8 mouse cellular contexts compared by ENCODE assay signal in genomic region chr6:42350021-42350967, GRCm38 (mm10). TPM values are rescaled to one million over a fixed set of nuclear protein-coding genes. Genes with fewer than 3 reads are reported as not detected.
DNase-seq lines count a peak whose midpoint lies in the region; ATAC-seq lines count a peak whose summit lies in the region.

No protein-coding gene starts in this region.

- under 1% methylated on average over 72 of the region's 72 CpGs for WGBS in hindbrain, embryonic 10.5 days
- WGBS in lung, embryonic 15.5 days = under 1% methylated on average over 64 of the region's 72 CpGs

- peaks cover 40% of the 10 kb centered on the region for H3K4me1 ChIP-seq in hindbrain, embryonic 10.5 days (replicated peaks)
- peaks cover 51% of the 10 kb centered on the region for H3K4me1 ChIP-seq in lung, embryonic 15.5 days

- no peaks in the 10 kb centered on the region for H3K9me3 ChIP-seq in hindbrain, embryonic 10.5 days
- H3K9me3 ChIP-seq in lung, embryonic 15.5 days = no peaks in the 10 kb centered on the region

- H3K27ac ChIP-seq in hindbrain, embryonic 10.5 days = peak overlapping the region; percentile 97
- peak overlapping the region; percentile 99 for H3K27ac ChIP-seq in lung, embryonic 15.5 days

- no peaks in the 10 kb centered on the region for H3K27me3 ChIP-seq in hindbrain, embryonic 10.5 days (ENCODE audit: insufficient read depth, poor library complexity, severe bottlenecking)
- no peaks in the 10 kb centered on the region for H3K27me3 ChIP-seq in lung, embryonic 15.5 days

- H3K9ac ChIP-seq in lung, embryonic 15.5 days = peak overlapping the region; percentile 91

- H3K4me2 ChIP-seq in lung, embryonic 15.5 days = peak overlapping the region; percentile 84

- DNase-seq in R1 (ENCODE audit: low read depth, low spot score) = peak; percentile 77
- DNase-seq in cerebellum, adult 18-20 months = peak; percentile 67 to 80
- peak; percentile 79 for DNase-seq in forelimb bud, embryonic 11.5 days (ENCODE audit: low read depth, low spot score)
- no peak for DNase-seq in hindbrain, embryonic 10.5 days (ENCODE audit: low spot score)
- DNase-seq in layer of hippocampus, postnatal 10 days (ENCODE audit: low spot score in 2 of 2) = peak; percentile 74 to 79
- DNase-seq in right cerebral cortex, adult 18-20 months = peak; percentile 79
- no peak for DNase-seq in c-Kit-positive CD71-positive TER-119-positive erythroid progenitor cells, embryonic 14.5 days (ENCODE audit: low spot score)

- peak; percentile 44 for ATAC-seq in lung, embryonic 15.5 days (ENCODE audit: borderline replicate concordance, extremely low read depth, low FRiP score, low TSS enrichment)

- peak overlapping the region; percentile 90 for H3K4me3 ChIP-seq in hindbrain, embryonic 10.5 days
- H3K4me3 ChIP-seq in lung, embryonic 15.5 days = peak overlapping the region; percentile 75

- H3K36me3 ChIP-seq in hindbrain, embryonic 10.5 days = peaks cover 40% of the 10 kb centered on the region
- peaks cover 15% of the 10 kb centered on the region for H3K36me3 ChIP-seq in lung, embryonic 15.5 days

RNA-seq across cellular contexts. Expression of gene Zyx, which starts 0.9 kb away (rescaled TPM):
- polyA plus RNA-seq in hindbrain, embryonic 10.5 days (2016; fragmentation: Nextera tagmentation; extraction: Ambion mirVana) = 86.0 and 103 TPM in 2 replicates
- total RNA-seq in layer of hippocampus, postnatal 10 days (2021) = 10 to 100 TPM; 54.0 to 56.2 TPM
- polyA plus RNA-seq in lung, embryonic 15.5 days (2015; fragmentation: Nextera tagmentation; extraction: Ambion mirVana) = 161 and 167 TPM in 2 replicates

RNA-seq across cellular contexts. Expression of gene Epha1, which starts 22.8 kb away (rescaled TPM):
- polyA plus RNA-seq in hindbrain, embryonic 10.5 days (2016; fragmentation: Nextera tagmentation; extraction: Ambion mirVana) = 1.8 and 3.1 TPM in 2 replicates
- under 1 TPM in 1 of 2 experiments, not detected in 1; 0.39 TPM for total RNA-seq in layer of hippocampus, postnatal 10 days (2021)
- polyA plus RNA-seq in lung, embryonic 15.5 days (2015; fragmentation: Nextera tagmentation; extraction: Ambion mirVana) = 14.2 and 16.9 TPM in 2 replicates

RNA-seq across cellular contexts. Expression of gene Fam131b, which starts 25.9 kb away (rescaled TPM):
- 1.4 and 2.9 TPM in 2 replicates for polyA plus RNA-seq in hindbrain, embryonic 10.5 days (2016; fragmentation: Nextera tagmentation; extraction: Ambion mirVana)
- total RNA-seq in layer of hippocampus, postnatal 10 days (2021) = 10 to 100 TPM; 75.7 to 81.3 TPM
- 0.06 and 0.14 TPM in 2 replicates for polyA plus RNA-seq in lung, embryonic 15.5 days (2015; fragmentation: Nextera tagmentation; extraction: Ambion mirVana)

RNA-seq across cellular contexts. Expression of gene Tas2r143, which starts 49.7 kb away (rescaled TPM):
- not detected in 2 replicates for polyA plus RNA-seq in hindbrain, embryonic 10.5 days (2016; fragmentation: Nextera tagmentation; extraction: Ambion mirVana)
- under 1 TPM in 1 of 2 experiments, not detected in 1; 0.43 TPM for total RNA-seq in layer of hippocampus, postnatal 10 days (2021)
- not detected in 2 replicates for polyA plus RNA-seq in lung, embryonic 15.5 days (2015; fragmentation: Nextera tagmentation; extraction: Ambion mirVana)

RNA-seq across cellular contexts. Expression of gene Tas2r135, which starts 54.9 kb away (rescaled TPM):
- polyA plus RNA-seq in hindbrain, embryonic 10.5 days (2016; fragmentation: Nextera tagmentation; extraction: Ambion mirVana) = not detected in 2 replicates
- under 1 TPM in 1 of 2 experiments, not detected in 1; 0.34 TPM for total RNA-seq in layer of hippocampus, postnatal 10 days (2021)
- polyA plus RNA-seq in lung, embryonic 15.5 days (2015; fragmentation: Nextera tagmentation; extraction: Ambion mirVana) = not detected in 2 replicates

Comparison
In these comparisons a context has a peak if more than half of its experiments do, and no peak if none do; other contexts are left out.
1. DNase-seq: peak in R1 (single experiment), cerebellum, adult 18-20 months (2 of 2), forelimb bud, embryonic 11.5 days (single experiment), layer of hippocampus, postnatal 10 days (2 of 2) and right cerebral cortex, adult 18-20 months (single experiment); none in hindbrain, embryonic 10.5 days (single experiment) and c-Kit-positive CD71-positive TER-119-positive erythroid progenitor cells, embryonic 14.5 days (single experiment).